Mouse (Mus musculus) heart, embryonic 10.5 days (tissue): Measurements from ENCODE around the gene Rpap3. TPM values are rescaled to one million over a fixed set of nuclear protein-coding genes. Genes with fewer than 3 reads are reported as not detected.

Experiments used
- DNase-seq: peaks from one replicate; pipeline ENCODE4 v3.0.0-alpha.2; 2017; ENCODE audit warnings: low spot score
- H3K27ac ChIP-seq: fragments of 300-500 bp; sonication (generic); 2 replicates; pipeline ENCODE4 v1.5.1; 2016; ENCODE audit warnings: mild to moderate bottlenecking
- H3K27me3 ChIP-seq: fragments of 300-500 bp; sonication (generic); 2 replicates; pipeline ENCODE4 v1.6.1; 2016; ENCODE audit warnings: mild to moderate bottlenecking; ENCODE audit not compliant: poor library complexity, insufficient read depth, severe bottlenecking
- H3K36me3 ChIP-seq: fragments of 300-500 bp; sonication (generic); 2 replicates; pipeline ENCODE4 v1.6.1; 2016; ENCODE audit warnings: mild to moderate bottlenecking, moderate library complexity
- H3K4me1 ChIP-seq: fragments of 300-500 bp; sonication (generic); 2 replicates; pipeline ENCODE4 v1.6.1; 2016; ENCODE audit warnings: mild to moderate bottlenecking
- H3K4me3 ChIP-seq: fragments of 300-500 bp; sonication (generic); 2 replicates; pipeline ENCODE4 v1.5.1; 2016; ENCODE audit warnings: mild to moderate bottlenecking, moderate library complexity
- H3K9me3 ChIP-seq: fragments of 300-500 bp; sonication (generic); 2 replicates; pipeline ENCODE4 v1.6.1; 2016; ENCODE audit warnings: mild to moderate bottlenecking, moderate library complexity
- WGBS: fragments of 180-500 bp; shearing (Covaris S2); methylation state at CpG from one replicate; pipeline ENCODE4 v1.1.7; 2016; 5-methylcytosine and 5-hydroxymethylcytosine counted together
- polyA plus RNA-seq: library from polyadenylated mRNA; unstranded; fragments of >200 nt; fragmentation: Nextera tagmentation; extraction: Ambion mirVana; gene quantifications from 2 replicates; pipeline ENCODE4 v1.2.1, GENCODE M21; 2016

The Rpap3 gene
- polyA plus RNA-seq, 1 experiment from 2014 or later: 27.1 TPM

GRCm38 (mm10) chr15:97728394-97728793, 22.8 kb upstream of the Rpap3 start:
- DNase-seq: no peak
- no peak overlapping the region for H3K27ac ChIP-seq
- H3K4me1 ChIP-seq: peaks cover 8% of the 10 kb centered on the region
- H3K9me3 ChIP-seq: no peaks in the 10 kb centered on the region
- WGBS: 78% methylated on average over 11 of the region's 11 CpGs
- H3K27me3 ChIP-seq: peaks cover 14% of the 10 kb centered on the region; the same call in 1 of the 2 replicates
- no peaks in the 10 kb centered on the region for H3K36me3 ChIP-seq
- no peak overlapping the region for H3K4me3 ChIP-seq

- Histone ChIP-seq H3K27ac (no peak overlapping the region), H3K4me1 (peaks cover 8% of the 10 kb centered on the region), H3K4me3 (no peak overlapping the region), H3K36me3 (no peaks in the 10 kb centered on the region), H3K27me3 (peaks cover 14% of the 10 kb centered on the region; the same call in 1 of the 2 replicates), H3K9me3 (no peaks in the 10 kb centered on the region)
- DNase-seq: no peak
- WGBS: 78% methylated on average over 5 of the region's 5 CpGs
Measured at GRCm38 (mm10) chr15:97727520-97727919, 21.9 kb upstream of the Rpap3 start.

GRCm38 (mm10) chr15:97727048-97727447, 21.4 kb upstream of the Rpap3 start:
- Histone ChIP-seq H3K27ac (no peak overlapping the region), H3K4me1 (peaks cover 8% of the 10 kb centered on the region), H3K27me3 (peaks cover 14% of the 10 kb centered on the region; the same call in 1 of the 2 replicates), H3K4me3 (no peak overlapping the region), H3K36me3 (no peaks in the 10 kb centered on the region), H3K9me3 (no peaks in the 10 kb centered on the region)
- DNase-seq: no peak
- 78% methylated on average over 8 of the region's 8 CpGs for WGBS

- H3K4me3 ChIP-seq: no peak overlapping the region
- no peak for DNase-seq
- H3K27ac ChIP-seq: no peak overlapping the region
- 77% methylated on average over 13 of the region's 13 CpGs for WGBS
- peaks cover 14% of the 10 kb centered on the region; the same call in 1 of the 2 replicates for H3K27me3 ChIP-seq
- H3K36me3 ChIP-seq: no peaks in the 10 kb centered on the region
- H3K9me3 ChIP-seq: no peaks in the 10 kb centered on the region
- H3K4me1 ChIP-seq: peaks cover 8% of the 10 kb centered on the region
Measured at GRCm38 (mm10) chr15:97726310-97726709, 20.7 kb upstream of the Rpap3 start.

DNA sequence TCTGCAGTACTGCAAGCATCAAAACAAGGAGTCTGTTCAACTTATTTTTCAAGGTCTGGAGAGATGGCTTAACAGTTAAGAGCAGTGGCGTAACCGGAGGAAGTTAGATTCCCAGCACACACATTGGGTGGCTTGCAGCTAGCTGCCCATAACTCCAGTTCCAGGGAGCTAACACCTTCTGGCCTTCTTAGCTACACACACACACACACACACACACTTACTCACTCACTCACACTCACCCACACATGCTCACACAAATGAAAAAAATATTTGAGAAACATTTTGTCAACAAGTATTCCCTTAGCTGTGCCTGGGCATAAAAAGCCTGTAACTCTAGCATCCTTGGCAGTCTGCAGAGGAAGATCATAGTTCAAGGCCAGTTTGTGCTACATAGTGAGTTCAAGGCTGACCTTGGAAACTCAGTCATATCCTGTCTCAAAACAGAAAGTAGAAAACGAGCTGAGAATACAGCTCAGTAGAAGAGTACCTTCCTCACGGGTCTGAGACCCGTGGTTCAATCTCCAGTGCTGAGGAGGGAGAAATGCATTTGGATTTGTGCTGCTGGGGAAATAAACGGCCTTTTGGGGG, 19.7 kb upstream of the Rpap3 start:
- no peak for DNase-seq
- H3K36me3 ChIP-seq: no peaks in the 10 kb centered on the region
- no peak overlapping the region for H3K4me3 ChIP-seq
- H3K9me3 ChIP-seq: no peaks in the 10 kb centered on the region
- H3K27ac ChIP-seq: no peak overlapping the region
- peaks cover 10% of the 10 kb centered on the region; the same call in 1 of the 2 replicates for H3K27me3 ChIP-seq
- 76% methylated on average over 6 of the region's 6 CpGs for WGBS
- H3K4me1 ChIP-seq: peaks cover 12% of the 10 kb centered on the region

GRCm38 (mm10) chr15:97724346-97725197, 18.9 kb upstream of the Rpap3 start:
- Histone ChIP-seq H3K4me1 (peaks cover 17% of the 10 kb centered on the region), H3K27me3 (peaks cover 8% of the 10 kb centered on the region; the same call in 1 of the 2 replicates)
- 85% methylated on average over 17 of the region's 17 CpGs for WGBS

DNA sequence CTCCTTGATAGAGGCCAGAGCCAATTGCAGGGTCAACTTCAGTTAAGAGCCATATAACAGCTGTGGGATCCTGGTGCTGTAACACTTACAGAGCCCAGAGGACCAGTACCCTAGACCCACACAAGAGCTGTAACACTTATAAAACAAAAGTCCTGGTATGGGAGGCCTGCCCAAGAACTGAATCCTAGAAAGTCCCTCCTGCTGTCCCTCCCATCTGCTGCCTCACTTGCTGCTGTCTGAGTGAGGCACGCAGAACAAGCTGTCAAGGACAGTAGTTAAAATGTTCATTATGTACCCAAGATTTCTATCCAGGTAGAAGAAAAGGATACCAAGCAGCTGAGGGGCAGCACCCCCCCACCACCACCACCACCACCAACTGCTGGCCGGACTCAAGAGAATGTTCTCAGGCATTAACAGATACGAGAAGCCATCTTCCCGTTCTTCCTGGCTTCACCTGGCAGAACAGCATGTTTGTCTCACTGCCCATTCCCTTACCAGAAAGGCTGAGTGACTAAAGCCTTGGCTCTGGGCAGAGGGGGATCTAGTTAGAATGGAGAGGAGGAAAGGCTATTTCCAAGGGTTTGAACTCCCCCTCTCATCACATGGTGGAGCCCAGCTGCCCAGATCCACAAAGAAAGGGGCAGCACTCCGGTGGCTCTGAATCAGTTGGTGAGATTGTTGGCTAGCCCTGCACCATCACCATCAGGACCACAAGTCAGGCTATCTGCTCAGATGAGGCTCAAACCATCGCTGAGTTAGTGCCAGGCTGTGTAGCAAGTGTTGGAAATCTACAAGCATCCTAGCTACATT, 18.1 kb upstream of the Rpap3 start:
- Histone ChIP-seq H3K27ac (no peak overlapping the region), H3K27me3 (peaks cover 9% of the 10 kb centered on the region; the same call in 1 of the 2 replicates), H3K9me3 (no peaks in the 10 kb centered on the region), H3K4me1 (peaks cover 17% of the 10 kb centered on the region), H3K4me3 (no peak overlapping the region), H3K36me3 (no peaks in the 10 kb centered on the region)
- no peak for DNase-seq
- WGBS: 82% methylated on average over 6 of the region's 6 CpGs

More at GRCm38 (mm10) chr15:97724346-97725197, 18.9 kb upstream of the Rpap3 start:
- no peaks in the 10 kb centered on the region for H3K36me3 ChIP-seq
- H3K9me3 ChIP-seq: no peaks in the 10 kb centered on the region
- no peak overlapping the region for H3K27ac ChIP-seq
- DNase-seq: no peak
- no peak overlapping the region for H3K4me3 ChIP-seq

DNA sequence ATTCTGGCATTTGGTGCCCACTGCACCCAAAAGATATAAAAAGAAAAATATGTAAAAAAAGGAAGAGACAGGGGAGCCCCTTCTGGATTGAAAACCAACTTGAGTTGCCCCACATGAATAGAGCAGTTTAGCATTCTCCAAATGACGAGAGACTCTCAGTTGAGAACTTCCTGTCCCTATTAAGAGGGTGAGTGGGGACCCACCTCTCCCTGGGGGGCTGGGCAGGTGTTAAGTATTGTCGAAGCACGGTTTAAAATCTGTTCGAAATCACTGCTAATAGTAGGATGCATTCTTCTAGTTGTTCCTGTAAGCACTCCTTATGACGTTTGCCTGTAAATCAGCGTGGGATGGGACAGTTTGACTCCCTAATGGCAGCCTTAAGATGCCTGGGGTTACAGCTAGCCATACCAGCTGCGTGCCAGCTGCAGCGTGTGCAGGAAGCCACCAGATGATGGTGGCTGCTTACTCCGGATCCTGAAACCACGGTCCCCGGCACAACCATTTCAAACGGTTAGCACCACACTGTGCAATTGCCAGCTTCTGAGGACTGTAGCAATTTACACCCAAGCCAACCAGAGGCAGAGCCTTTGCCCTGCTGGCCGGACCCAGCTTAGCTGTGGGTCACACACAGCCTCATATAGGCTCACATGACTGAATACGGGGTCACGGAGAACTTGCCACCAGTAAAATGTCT, 15.5 kb upstream of the Rpap3 start:
- 82% methylated on average over 15 of the region's 15 CpGs for WGBS

DNA sequence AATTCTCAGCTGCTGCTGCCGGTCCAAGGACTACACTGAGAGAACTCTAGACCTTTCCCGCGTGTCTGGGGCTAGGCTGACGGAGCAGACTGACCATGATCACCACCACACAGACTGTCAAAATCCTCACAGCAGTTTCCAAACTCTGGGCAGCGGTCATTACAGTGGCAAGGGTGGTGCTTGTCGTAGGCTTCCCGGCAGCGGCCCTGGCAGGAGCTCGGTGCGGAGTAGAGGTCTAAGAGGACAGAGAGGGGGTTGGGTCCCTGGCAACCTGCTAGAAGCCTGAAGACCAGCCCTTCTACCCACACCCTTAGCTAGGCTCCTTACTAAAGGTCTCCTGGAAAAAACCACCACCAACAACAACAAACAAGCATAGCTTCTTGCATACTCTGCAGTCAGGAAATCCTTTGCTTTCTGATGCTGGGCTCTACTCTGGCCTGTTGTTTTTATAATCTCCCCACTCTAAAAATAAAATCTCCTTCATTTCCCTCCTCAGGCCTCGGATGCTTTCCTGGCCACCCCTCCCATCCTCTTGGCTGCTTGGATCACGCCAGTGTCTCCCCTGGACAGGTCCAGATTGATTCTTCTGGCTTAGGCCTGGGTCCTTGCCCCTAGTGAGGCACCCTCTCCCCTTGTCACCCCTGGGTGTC, 14.5 kb upstream of the Rpap3 start:
- 71% methylated on average over 12 of the region's 12 CpGs for WGBS

More for the DNA sequence above, 15.5 kb upstream of the Rpap3 start:
- Histone ChIP-seq H3K36me3 (no peaks in the 10 kb centered on the region), H3K9me3 (no peaks in the 10 kb centered on the region), H3K4me3 (no peak overlapping the region), H3K4me1 (peaks cover 23% of the 10 kb centered on the region), H3K27ac (peak overlapping the region; percentile 17; the same call in 1 of the 2 replicates), H3K27me3 (peaks cover 15% of the 10 kb centered on the region; the same call in 1 of the 2 replicates)
- no peak for DNase-seq

DNA sequence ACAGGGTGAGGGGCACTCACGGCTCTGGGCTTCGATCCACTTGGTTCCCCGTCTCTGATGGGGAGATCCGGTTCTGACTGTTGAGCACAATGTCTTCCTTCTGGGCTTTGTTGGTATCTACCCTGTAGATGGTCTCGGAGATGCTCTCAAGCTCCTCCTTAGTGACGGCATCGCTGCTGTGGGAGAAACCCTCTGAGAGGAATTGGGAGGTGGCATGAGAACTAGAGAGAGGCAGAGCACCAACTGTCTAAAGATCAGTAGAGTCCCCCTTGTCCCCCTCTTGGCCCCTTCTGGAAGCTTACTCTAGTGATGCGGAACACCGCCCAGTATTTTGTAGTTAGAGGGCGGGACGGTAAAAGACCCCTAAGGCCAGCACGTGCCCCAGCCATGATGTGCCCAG, 13.9 kb upstream of the Rpap3 start:
- no peak for DNase-seq
- 90% methylated on average over 12 of the region's 12 CpGs for WGBS
- Histone ChIP-seq H3K27ac (0 out of 2 replicates have a peak overlapping the region, but pooled peaks have one; percentile 62), H3K36me3 (no peaks in the 10 kb centered on the region), H3K27me3 (peaks cover 15% of the 10 kb centered on the region; the same call in 1 of the 2 replicates), H3K9me3 (no peaks in the 10 kb centered on the region), H3K4me1 (peaks cover 23% of the 10 kb centered on the region), H3K4me3 (no peak overlapping the region)

More for the DNA sequence above, 14.5 kb upstream of the Rpap3 start:
- Histone ChIP-seq H3K36me3 (no peaks in the 10 kb centered on the region), H3K9me3 (no peaks in the 10 kb centered on the region), H3K27me3 (peaks cover 15% of the 10 kb centered on the region; the same call in 1 of the 2 replicates), H3K27ac (peak overlapping the region; percentile 62; the same call in 1 of the 2 replicates), H3K4me3 (no peak overlapping the region), H3K4me1 (peaks cover 23% of the 10 kb centered on the region)
- DNase-seq: no peak

DNA sequence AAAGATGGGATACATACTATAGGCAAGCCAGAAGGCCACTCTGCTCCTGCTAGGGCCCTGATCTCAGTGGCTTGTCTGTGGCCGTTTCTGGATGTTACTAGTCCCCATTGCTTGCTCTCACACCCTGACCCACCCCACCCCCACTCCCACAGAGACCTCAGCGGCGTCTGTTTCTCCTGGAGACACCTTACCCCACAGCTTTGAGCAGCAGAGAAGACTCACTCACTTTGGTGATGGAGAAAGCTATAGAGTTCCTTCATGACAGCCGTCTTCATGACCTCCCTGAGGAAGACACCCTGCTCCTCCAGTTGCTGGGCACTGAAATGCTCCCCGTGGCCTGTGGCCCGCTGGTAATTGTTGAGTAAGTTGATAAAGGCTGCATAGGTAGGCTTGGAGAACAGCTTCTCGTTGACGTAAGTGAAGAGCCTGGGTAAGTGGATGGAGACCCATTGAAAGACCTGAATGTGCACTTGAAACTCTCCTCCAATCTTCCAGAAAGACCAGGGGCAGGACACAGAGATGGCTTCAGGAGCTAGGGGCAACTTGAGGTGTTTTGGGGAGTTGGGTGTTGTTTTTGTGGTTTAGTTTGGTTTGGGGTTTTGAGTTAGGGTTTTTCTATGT, 13.0 kb upstream of the Rpap3 start:
- 80% methylated on average over 8 of the region's 8 CpGs for WGBS
- peaks cover 23% of the 10 kb centered on the region for H3K4me1 ChIP-seq
- peaks cover 15% of the 10 kb centered on the region; the same call in 1 of the 2 replicates for H3K27me3 ChIP-seq
- no peaks in the 10 kb centered on the region for H3K36me3 ChIP-seq
- no peak overlapping the region for H3K4me3 ChIP-seq
- DNase-seq: no peak
- peak overlapping the region; percentile 33; the same call in 1 of the 2 replicates for H3K27ac ChIP-seq
- H3K9me3 ChIP-seq: no peaks in the 10 kb centered on the region
